Mouse (Mus musculus) hindbrain, embryonic 11.5 days (tissue): Measurements from ENCODE around the gene Irak4. TPM values are rescaled to one million over a fixed set of nuclear protein-coding genes. Genes with fewer than 3 reads are reported as not detected.

Experiments
- ATAC-seq: fragments of 200-750 bp; cut with Nextera tagmentation; 2 replicates; pipeline ENCODE4 v1.8.0; 2017; ENCODE audit warnings: mild to moderate bottlenecking, moderate TSS enrichment, moderate library complexity; ENCODE audit not compliant: low FRiP score
- DNase-seq: peaks from one replicate; pipeline ENCODE4 v3.0.0-alpha.2; 2015; ENCODE audit warnings: low spot score
- H3K27ac ChIP-seq: fragments of 300-500 bp; sonication (generic); 2 replicates; pipeline ENCODE4 v1.5.1; 2014; ENCODE audit warnings: mild to moderate bottlenecking, low read depth, low read length
- H3K27me3 ChIP-seq: fragments of 300-500 bp; sonication (generic); 2 replicates; pipeline ENCODE4 v1.6.1; 2014; ENCODE audit warnings: mild to moderate bottlenecking, low read length, moderate library complexity, mixed read lengths; ENCODE audit not compliant: control insufficient read depth, insufficient read depth
- H3K36me3 ChIP-seq: fragments of 300-500 bp; sonication (generic); 2 replicates; pipeline ENCODE4 v1.6.1; 2014; ENCODE audit warnings: mild to moderate bottlenecking, low read length, moderate library complexity, mixed read lengths; ENCODE audit not compliant: control insufficient read depth, insufficient read depth
- H3K4me1 ChIP-seq: fragments of 300-500 bp; sonication (generic); replicated peaks from 2 replicates; pipeline ENCODE4 v1.6.1; 2014; ENCODE audit warnings: low read length, mixed read lengths; ENCODE audit not compliant: control insufficient read depth, insufficient read depth
- H3K4me2 ChIP-seq: fragments of 300-500 bp; sonication (generic); replicated peaks from 2 replicates; pipeline ENCODE4 v1.6.1; 2014; ENCODE audit warnings: mild to moderate bottlenecking, low read depth, low read length
- H3K4me3 ChIP-seq: fragments of 300-500 bp; sonication (generic); 2 replicates; pipeline ENCODE4 v1.5.1; 2014; ENCODE audit warnings: low read depth, low read length
- H3K9ac ChIP-seq: fragments of 300-500 bp; sonication (generic); 2 replicates; pipeline ENCODE4 v1.6.1; 2014; ENCODE audit warnings: low read depth, low read length
- H3K9me3 ChIP-seq: fragments of 300-500 bp; sonication (generic); 2 replicates; pipeline ENCODE4 v1.6.1; 2016; ENCODE audit warnings: low read length; ENCODE audit not compliant: control insufficient read depth
- WGBS: fragments of 180-500 bp; shearing (Covaris S2); extraction: QIAGEN DNeasy Blood & Tissue Kit; methylation state at CpG from one replicate; pipeline ENCODE4 v1.1.7; 2014; 5-methylcytosine and 5-hydroxymethylcytosine counted together
- polyA plus RNA-seq: library from polyadenylated mRNA; unstranded; fragments of >200 nt; fragmentation: Nextera tagmentation; extraction: Ambion mirVana; gene quantifications from 2 replicates; pipeline ENCODE4 v1.2.1, GENCODE M21; 2014

The Irak4 gene
- polyA plus RNA-seq, result 2.5 and 3.0 TPM in 2 replicates

- ATAC-seq (peak; percentile 99), DNase-seq (peak; percentile 96)
- no peaks in the 10 kb centered on the region for H3K36me3 ChIP-seq
- under 1% methylated on average over 45 of the region's 45 CpGs for WGBS
- H3K4me3 ChIP-seq, result peak within 1 kb of the TSS; percentile 62
- peak within 1 kb of the TSS; percentile 63 for H3K4me2 ChIP-seq
- H3K27ac ChIP-seq, result no peak within 1 kb of the TSS
- 0 out of 2 replicates have a peak, but pooled peaks cover 2% of the 10 kb centered on the region for H3K4me1 ChIP-seq
- H3K27me3 ChIP-seq, result no peaks in the 10 kb centered on the region
- peak within 1 kb of the TSS; percentile 58 for H3K9ac ChIP-seq
- no peaks in the 10 kb centered on the region for H3K9me3 ChIP-seq
Measured at GRCm38 (mm10) chr15:94543409-94544051, at the start of gene Irak4, which contains the start of gene Pus7l. Irak4 (plus strand) TSS chr15:94543643. Pus7l (minus strand) TSS chr15:94543547.

- H3K36me3 ChIP-seq, result no peaks in the 10 kb centered on the region
- WGBS, result 97% methylated on average over 1 of the region's 1 CpGs
- H3K4me1 ChIP-seq, result no peaks in the 10 kb centered on the region
- no peaks in the 10 kb centered on the region for H3K9me3 ChIP-seq
- no peak overlapping the region for H3K9ac ChIP-seq
- DNase-seq (no peak), ATAC-seq (no peak)
- H3K4me3 ChIP-seq, result no peak overlapping the region
- H3K27me3 ChIP-seq, result no peaks in the 10 kb centered on the region
- H3K4me2 ChIP-seq, result no peak overlapping the region
- H3K27ac ChIP-seq, result no peak overlapping the region
Measured at GRCm38 (mm10) chr15:94494445-94494844, 49.0 kb upstream of the Irak4 start.

DNA sequence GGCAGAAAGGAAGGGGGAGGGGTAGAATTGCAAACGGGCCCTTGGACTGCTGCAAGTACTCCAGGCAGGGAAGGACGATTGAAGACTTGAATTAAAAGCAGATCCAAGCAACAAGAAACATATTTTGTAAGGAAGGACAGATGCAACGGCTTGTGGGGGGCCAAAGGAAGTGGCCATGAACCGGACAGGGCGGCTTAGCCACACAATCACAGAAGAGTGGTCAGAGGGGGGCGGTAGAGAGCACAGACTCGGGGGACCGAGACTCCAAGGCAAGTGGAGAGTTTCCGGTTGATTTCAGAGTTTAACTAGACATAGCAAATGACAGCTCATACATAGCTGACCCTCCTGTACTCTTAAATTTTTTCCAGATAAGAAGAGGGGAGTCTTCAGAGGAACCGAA, 47.5 kb upstream of the Irak4 start:
- Histone ChIP-seq H3K9ac (no peak overlapping the region), H3K4me1 (no peaks in the 10 kb centered on the region), H3K36me3 (no peaks in the 10 kb centered on the region), H3K4me3 (no peak overlapping the region), H3K9me3 (no peaks in the 10 kb centered on the region), H3K27ac (no peak overlapping the region), H3K27me3 (no peaks in the 10 kb centered on the region), H3K4me2 (no peak overlapping the region)
- DNase-seq, result no peak
- 70% methylated on average over 10 of the region's 10 CpGs for WGBS
- ATAC-seq, result no peak

DNA sequence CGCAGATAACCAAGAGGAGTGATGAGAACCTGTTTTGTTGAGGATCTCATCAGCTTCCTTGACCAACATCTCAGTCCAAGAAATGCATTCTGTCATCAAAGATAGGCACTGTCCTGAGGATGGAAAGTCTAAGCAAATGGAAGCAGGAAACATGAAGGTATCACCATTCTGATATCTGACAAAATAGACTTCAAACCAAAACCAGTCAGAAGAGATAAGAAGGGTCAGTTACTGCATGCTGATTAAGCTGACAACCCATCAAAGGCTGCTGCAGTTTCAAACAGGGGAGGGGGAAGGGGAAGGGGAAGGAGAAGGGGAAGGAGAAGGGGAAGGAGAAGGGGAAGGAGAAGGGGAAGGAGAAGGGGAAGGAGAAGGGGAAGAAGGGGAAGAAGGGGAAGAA, 44.2 kb upstream of the Irak4 start:
- no peak for DNase-seq
- WGBS, result 90% methylated on average over 1 of the region's 1 CpGs
- Histone ChIP-seq H3K27me3 (no peaks in the 10 kb centered on the region), H3K9ac (no peak overlapping the region), H3K4me1 (no peaks in the 10 kb centered on the region), H3K27ac (no peak overlapping the region), H3K36me3 (no peaks in the 10 kb centered on the region), H3K4me3 (no peak overlapping the region), H3K9me3 (no peaks in the 10 kb centered on the region), H3K4me2 (no peak overlapping the region)
- no peak for ATAC-seq

GRCm38 (mm10) chr15:94503451-94504215, 39.8 kb upstream of the Irak4 start:
- Histone ChIP-seq H3K27ac (no peak overlapping the region), H3K4me1 (no peaks in the 10 kb centered on the region), H3K9me3 (no peaks in the 10 kb centered on the region), H3K4me3 (no peak overlapping the region), H3K4me2 (no peak overlapping the region), H3K27me3 (no peaks in the 10 kb centered on the region), H3K36me3 (no peaks in the 10 kb centered on the region), H3K9ac (no peak overlapping the region)
- ATAC-seq, result no peak
- WGBS, result 81% methylated on average over 12 of the region's 12 CpGs
- no peak for DNase-seq

- no peaks in the 10 kb centered on the region for H3K27me3 ChIP-seq
- 78% methylated on average over 16 of the region's 16 CpGs for WGBS
- H3K9me3 ChIP-seq, result no peaks in the 10 kb centered on the region
- no peak overlapping the region for H3K4me3 ChIP-seq
- H3K36me3 ChIP-seq, result no peaks in the 10 kb centered on the region
- no peak for ATAC-seq
- H3K9ac ChIP-seq, result no peak overlapping the region
- H3K27ac ChIP-seq, result no peak overlapping the region
- no peaks in the 10 kb centered on the region for H3K4me1 ChIP-seq
- DNase-seq, result no peak
- no peak overlapping the region for H3K4me2 ChIP-seq
Measured at GRCm38 (mm10) chr15:94517913-94518491, 25.4 kb upstream of the Irak4 start.

DNA sequence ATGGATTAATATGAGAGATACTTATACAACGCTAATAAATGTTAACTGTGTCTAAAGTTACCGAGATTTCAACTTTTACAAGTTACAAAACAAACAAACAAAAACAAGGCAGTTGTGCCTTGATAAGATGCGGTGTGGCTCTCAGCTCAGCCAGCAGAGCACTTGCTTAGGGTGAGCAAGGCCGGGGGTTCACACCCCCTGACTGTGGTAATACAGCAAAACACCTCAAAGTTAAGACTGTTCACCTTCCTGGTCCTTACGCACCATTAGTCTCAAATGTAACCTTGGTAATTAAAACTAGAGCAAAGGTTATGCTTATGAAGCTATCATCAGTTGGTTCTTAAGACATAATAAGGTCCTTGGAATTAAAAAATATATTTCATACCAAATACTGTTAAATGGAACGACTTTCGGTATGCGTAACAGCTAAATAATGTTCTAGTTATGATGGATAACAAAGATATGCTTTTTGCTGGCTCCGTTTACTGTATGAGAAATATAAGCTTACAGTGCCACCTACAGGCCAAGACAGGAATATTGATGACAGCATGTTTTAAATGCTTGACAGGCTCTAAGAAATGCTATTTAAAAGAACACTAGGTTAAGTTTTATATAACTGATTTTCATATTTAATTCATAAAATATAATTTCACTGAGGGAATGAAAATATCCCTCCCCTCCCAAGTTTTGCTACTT, 23.1 kb upstream of the Irak4 start:
- Histone ChIP-seq H3K9ac (no peak overlapping the region), H3K4me1 (no peaks in the 10 kb centered on the region), H3K36me3 (no peaks in the 10 kb centered on the region), H3K27ac (no peak overlapping the region), H3K4me2 (no peak overlapping the region), H3K27me3 (no peaks in the 10 kb centered on the region), H3K9me3 (no peaks in the 10 kb centered on the region), H3K4me3 (no peak overlapping the region)
- DNase-seq (peak; percentile 82), ATAC-seq (no peak)
- 53% methylated on average over 9 of the region's 9 CpGs for WGBS

DNA sequence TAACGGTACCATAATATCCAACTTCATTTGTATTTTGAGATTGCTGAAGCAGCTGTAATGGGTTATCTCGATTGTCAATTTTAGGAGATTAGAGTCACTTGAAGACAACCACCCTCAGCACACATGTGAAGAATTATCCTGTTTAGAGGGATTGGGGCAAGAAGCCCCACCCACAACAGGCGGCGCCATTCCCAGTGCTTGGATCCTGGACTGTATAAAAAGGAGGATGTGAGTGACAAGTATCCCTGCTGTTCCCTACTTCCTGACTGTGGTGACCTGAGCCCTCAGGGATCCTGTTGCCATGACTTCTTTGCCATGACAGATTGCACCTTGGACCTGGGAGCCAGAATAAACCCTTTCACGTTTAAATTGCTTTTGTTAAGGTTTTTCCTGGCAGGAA, 22.5 kb upstream of the Irak4 start:
- Histone ChIP-seq H3K4me3 (no peak overlapping the region), H3K27me3 (no peaks in the 10 kb centered on the region), H3K9ac (no peak overlapping the region), H3K36me3 (no peaks in the 10 kb centered on the region), H3K4me2 (no peak overlapping the region), H3K27ac (no peak overlapping the region), H3K4me1 (no peaks in the 10 kb centered on the region), H3K9me3 (no peaks in the 10 kb centered on the region)
- DNase-seq, result no peak
- ATAC-seq, result no peak
- 74% methylated on average over 5 of the region's 5 CpGs for WGBS
